Mouse (Mus musculus): ENCODE results near the gene Ttll6. TPM values are rescaled to one million over a fixed set of nuclear protein-coding genes. Genes with fewer than 3 reads are reported as not detected.

Ttll6 gene
- polyA plus RNA-seq, 1 experiment from 2014 or later: not detected

DNA sequence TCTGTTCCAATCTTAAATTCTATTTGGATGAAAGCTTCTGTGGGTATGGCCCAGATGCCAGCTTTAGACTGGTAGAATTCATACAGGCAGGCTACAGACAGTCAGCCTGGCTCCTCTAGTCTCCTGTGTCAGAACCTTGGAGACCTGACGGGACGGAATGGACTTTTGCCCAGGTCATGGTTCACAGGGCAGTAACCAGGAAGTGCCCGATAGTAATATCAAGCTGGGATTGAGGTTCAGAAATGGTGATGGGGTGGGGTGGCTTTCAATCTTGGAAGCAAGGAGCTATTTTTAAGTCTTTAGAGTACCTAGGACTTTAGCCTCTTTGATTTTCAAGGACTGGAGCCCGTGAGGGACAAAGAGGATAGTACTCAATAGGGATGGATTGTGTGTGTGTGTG, 53.7 kb downstream of the Ttll6 start:
- Histone ChIP-seq H3K27me3 (ENCODE audit: poor library complexity, severe bottlenecking) (peaks cover 100% of the 10 kb centered on the region), H3K27ac (no peak overlapping the region), H3K4me3 (no peak overlapping the region), H3K4me1 (peaks cover 5% of the 10 kb centered on the region), H3K9me3 (peaks cover 6% of the 10 kb centered on the region; the same call in 1 of the 2 replicates), H3K36me3 (replicated peaks) (no peaks in the 10 kb centered on the region)
- no peak for DNase-seq (ENCODE audit: extremely low spot score, low spot score)
- 19% methylated on average over 4 of the region's 4 CpGs for WGBS

DNA sequence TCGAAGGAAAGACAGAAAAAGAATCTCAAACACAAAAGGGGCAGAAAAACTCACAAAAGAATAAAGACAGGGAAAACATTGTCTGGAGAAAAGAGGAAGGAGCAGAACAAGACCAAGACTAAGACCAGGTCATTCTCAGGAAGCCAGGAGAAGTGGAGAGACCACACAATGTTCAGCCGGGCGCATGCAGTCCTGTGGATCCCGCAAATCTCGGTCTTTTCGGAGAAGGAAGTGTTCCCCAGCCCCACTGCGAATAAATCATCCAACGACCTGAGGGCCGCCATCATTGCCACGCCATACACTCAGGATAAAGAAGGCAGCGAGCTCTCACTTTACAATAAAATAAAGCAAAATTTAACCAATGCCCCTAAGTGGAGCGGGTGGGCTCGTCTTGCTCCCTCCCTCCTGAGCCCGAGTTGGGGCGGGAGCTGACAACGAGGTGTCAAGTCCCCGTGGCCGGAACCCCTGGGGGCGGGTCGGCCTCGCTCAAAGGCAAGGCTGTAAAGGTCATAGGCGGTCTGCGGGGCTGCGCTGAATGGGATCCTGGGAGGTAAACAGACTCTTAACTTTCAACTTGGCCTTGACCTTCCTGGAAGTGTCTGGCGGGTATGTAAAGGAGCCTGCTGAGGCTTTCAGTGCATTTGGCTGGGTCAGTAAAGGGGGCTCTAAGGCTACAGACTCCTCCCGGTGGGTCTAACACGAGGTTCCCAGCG, 56.4 kb downstream of the Ttll6 start:
- Histone ChIP-seq H3K4me3 (no peak overlapping the region), H3K9me3 (no peaks in the 10 kb centered on the region), H3K4me1 (peaks cover 13% of the 10 kb centered on the region), H3K36me3 (replicated peaks) (no peaks in the 10 kb centered on the region), H3K27me3 (ENCODE audit: poor library complexity, severe bottlenecking) (peaks cover 100% of the 10 kb centered on the region), H3K27ac (no peak overlapping the region)
- WGBS: 2% methylated on average over 28 of the region's 28 CpGs
- no peak for DNase-seq (ENCODE audit: extremely low spot score, low spot score)

DNA sequence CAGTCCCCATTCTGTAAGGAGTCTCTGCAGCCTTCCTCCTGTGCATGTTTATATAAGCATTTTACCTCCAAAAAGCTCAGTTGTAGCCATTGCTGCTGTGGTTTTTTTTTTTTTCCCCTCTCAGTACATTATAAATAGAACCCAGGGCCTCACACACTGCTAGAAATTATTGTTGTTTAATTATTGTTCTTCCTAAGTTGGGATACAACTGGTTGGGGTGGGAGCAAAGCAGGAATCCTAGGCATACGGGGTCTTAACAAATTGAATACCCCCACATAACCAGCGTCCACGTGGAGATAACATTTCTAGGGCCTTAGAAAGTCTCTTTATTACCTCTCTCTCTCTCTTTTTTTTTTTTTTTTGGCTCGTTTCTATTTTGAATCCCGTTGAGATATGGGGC, 57.5 kb downstream of the Ttll6 start:
- Histone ChIP-seq H3K27me3 (ENCODE audit: poor library complexity, severe bottlenecking) (peaks cover 100% of the 10 kb centered on the region), H3K9me3 (no peaks in the 10 kb centered on the region), H3K36me3 (replicated peaks) (no peaks in the 10 kb centered on the region), H3K4me3 (no peak overlapping the region), H3K4me1 (peaks cover 13% of the 10 kb centered on the region), H3K27ac (no peak overlapping the region)
- no peak for DNase-seq (ENCODE audit: extremely low spot score, low spot score)
- 4% methylated on average over 5 of the region's 5 CpGs for WGBS

DNA sequence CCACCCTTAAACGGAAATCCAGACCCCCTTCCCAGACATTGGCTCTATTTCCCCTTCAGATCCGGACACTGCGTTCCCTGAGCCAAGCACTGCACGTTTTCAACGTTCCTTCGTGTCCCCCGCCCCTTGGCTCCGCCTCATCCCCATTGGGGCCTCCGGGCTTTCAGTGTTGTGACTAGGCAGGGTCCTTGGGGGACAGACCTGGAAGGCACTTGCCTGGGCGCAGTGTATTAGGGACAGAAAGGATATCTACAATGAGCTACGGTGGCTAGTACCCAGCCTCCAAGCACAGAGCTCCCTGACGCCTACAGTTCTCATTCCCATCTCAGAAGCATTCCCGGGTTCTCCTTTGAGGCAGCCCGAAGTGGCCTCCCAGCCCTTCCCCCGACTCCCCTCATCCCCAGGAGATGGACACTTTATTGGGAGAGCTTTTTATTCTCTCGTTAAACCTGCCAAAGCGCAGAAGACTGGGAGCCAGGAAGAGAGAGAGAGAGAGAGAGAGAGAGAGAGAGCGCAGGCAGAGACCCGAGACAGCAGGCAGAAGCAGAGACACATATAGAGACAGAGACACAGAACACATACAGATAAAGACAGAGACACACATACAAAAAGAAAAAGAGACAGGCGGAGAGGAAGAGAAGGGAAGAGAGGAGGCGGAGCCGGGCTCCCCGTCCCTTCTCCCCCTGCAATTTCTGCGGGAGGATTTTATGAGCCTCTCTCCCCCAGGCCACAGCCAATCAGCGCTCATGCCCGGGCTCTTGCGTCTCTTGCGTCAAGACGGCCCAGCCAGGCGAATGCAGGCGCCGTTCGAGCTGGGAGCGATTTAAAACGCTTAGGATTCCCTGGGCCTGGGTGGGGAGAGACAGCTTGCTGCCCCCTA, 60.2 kb downstream of the Ttll6 start, which contains the start of gene Hoxb13:
Gene Hoxb13, plus strand, starts transcription at position 796 of the 880 bp plus-strand sequence.
- Histone ChIP-seq H3K4me3 (peak within 1 kb of the TSS; percentile 18; the same call in 1 of the 2 replicates), H3K36me3 (replicated peaks) (no peaks in the 10 kb centered on the region), H3K9me3 (no peaks in the 10 kb centered on the region), H3K27ac (no peak within 1 kb of the TSS), H3K4me1 (peaks cover 13% of the 10 kb centered on the region), H3K27me3 (ENCODE audit: poor library complexity, severe bottlenecking) (peaks cover 100% of the 10 kb centered on the region)
- DNase-seq (ENCODE audit: extremely low spot score, low spot score): peak; percentile 52
- WGBS: under 1% methylated on average over 35 of the region's 35 CpGs

DNA sequence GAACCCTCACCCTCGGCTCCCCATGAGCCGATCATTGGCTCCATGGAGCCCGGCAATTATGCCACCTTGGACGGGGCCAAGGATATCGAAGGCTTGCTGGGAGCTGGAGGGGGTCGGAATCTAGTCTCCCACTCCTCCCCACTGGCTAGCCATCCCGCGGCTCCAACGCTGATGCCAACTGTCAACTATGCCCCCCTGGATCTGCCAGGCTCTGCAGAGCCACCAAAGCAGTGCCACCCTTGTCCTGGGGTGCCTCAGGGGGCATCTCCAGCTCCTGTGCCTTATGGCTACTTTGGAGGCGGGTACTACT, 60.8 kb downstream of the Ttll6 start:
- Histone ChIP-seq H3K4me3 (peak overlapping the region; percentile 18; the same call in 1 of the 2 replicates), H3K4me1 (peaks cover 13% of the 10 kb centered on the region), H3K27ac (no peak overlapping the region), H3K27me3 (ENCODE audit: poor library complexity, severe bottlenecking) (peaks cover 100% of the 10 kb centered on the region), H3K36me3 (replicated peaks) (no peaks in the 10 kb centered on the region), H3K9me3 (no peaks in the 10 kb centered on the region)
- WGBS: under 1% methylated on average over 10 of the region's 10 CpGs
- DNase-seq (ENCODE audit: extremely low spot score, low spot score): no peak

DNA sequence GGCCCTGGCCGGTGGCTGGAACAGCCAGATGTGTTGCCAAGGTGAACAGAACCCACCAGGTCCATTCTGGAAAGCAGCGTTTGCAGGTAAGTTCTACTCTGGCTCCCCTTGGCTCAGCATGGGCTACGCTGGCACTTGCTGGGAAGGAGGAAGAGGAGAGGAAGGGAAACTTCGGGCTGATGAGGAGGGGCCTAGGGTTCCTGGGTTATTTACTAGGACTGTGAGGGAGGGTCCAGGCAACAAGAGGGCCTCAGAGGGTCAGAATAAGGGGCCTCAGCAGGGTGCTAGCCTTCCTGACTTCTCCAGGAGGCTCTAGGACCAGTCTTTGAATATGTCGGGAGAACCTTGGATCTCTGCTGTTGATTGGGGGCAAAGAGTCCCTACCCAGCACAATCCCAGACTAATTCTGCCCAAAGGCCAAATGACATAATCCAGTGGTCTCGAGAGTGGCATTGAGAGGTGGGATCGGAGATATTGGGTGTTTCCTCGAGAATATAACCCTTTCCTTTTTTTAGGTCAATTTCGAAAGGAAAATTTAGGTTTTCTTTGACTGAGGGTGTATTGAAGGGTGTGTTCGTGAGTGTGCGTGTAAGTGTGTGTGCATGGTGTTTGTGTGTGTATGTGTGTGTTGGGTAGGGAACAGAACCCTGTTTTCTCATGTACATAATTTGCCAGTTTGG, 61.5 kb downstream of the Ttll6 start:
- DNase-seq (ENCODE audit: extremely low spot score, low spot score): no peak
- Histone ChIP-seq H3K9me3 (no peaks in the 10 kb centered on the region), H3K36me3 (replicated peaks) (no peaks in the 10 kb centered on the region), H3K27ac (no peak overlapping the region), H3K4me1 (peaks cover 12% of the 10 kb centered on the region), H3K27me3 (ENCODE audit: poor library complexity, severe bottlenecking) (peaks cover 100% of the 10 kb centered on the region), H3K4me3 (no peak overlapping the region)
- WGBS: 9% methylated on average over 11 of the region's 11 CpGs

DNA sequence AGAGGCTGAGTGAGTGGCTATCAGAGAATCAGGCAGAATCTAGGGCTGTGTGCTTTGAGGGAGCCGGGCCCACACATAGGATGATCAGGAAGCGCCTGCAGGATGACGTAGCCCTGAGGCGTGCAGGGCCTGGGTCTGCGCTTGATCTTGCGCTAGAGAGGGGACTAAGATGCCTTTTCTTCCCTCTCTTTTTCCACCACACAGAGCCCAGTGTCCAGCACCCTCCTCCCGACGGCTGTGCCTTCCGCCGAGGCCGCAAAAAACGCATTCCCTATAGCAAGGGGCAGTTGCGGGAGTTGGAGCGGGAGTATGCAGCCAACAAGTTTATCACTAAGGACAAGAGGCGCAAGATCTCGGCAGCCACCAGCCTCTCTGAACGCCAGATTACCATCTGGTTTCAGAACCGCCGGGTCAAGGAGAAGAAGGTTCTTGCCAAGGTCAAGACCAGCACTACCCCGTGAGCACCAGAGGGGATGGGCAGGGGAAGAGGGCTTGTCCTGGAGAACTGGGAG, 62.2 kb downstream of the Ttll6 start:
- DNase-seq (ENCODE audit: extremely low spot score, low spot score): no peak
- peaks cover 100% of the 10 kb centered on the region for H3K27me3 ChIP-seq (ENCODE audit: poor library complexity, severe bottlenecking)
- no peaks in the 10 kb centered on the region for H3K9me3 ChIP-seq
- no peak overlapping the region for H3K4me3 ChIP-seq
- WGBS: 2% methylated on average over 20 of the region's 20 CpGs
- H3K36me3 ChIP-seq (replicated peaks): no peaks in the 10 kb centered on the region
- H3K27ac ChIP-seq: no peak overlapping the region
- H3K4me1 ChIP-seq: peaks cover 12% of the 10 kb centered on the region

DNA sequence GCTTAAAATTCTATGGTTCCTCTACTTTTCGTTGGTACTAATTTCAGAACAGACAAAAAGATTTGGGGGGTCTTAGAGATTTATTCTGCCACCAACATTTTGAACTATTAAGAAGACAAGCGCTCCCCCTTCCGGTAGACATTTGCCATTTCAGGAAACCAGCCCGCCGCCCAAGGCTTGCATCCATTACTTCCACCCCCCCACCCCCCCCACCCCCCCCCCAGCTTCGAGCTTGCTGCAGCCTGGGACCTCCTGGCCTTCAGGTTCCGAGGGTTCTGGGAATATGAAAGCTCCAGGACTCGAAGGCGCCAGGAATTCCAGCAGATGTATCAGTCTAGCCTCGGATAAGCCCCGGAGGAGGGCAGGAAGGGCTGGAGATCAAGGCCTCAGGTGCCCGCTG, 65.1 kb downstream of the Ttll6 start:
- DNase-seq (ENCODE audit: extremely low spot score, low spot score): no peak

DNA sequence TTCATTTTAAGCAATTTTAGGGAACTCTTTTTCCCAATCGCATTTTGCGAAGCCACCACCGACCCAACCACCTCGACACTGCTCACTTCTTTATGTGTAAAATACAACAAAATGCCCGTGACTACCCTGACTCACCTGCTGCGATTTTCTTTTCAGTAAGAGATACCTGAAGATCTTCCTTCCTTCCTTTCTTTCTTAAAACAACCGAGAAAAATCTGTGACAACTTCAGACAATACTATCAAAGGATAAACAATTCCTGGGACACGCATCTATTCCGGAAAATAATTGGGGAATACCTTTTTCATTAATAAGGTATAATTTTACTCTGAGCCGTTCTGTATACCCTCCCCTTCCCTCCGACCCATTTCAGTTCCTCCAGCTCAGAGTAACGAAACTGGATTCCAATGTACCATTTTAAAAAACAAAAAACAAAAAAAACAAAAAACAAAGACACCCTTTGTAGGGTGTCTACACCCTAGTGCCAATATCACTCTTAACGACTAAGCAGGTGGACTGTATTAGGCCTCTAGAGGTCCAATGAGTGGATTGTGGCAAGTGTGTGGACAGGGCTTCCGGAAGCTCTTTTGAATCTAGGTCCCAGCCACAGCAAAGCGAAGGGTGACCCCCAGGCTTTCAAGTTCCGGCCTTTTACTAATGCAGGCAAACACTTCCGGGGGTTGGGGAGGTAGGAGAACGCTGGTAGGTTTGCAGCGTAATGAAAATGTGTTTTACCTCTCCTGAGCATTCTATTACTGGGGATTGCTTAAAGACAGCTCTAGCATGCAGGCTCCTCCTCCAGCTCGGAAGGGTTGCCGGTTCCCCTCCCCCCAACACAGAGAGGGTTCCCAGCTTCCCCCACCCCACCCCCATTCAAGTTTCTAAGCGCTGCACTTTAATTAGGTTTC, 65.8 kb downstream of the Ttll6 start:
- no peak overlapping the region for H3K4me3 ChIP-seq
- peaks cover 11% of the 10 kb centered on the region for H3K4me1 ChIP-seq
- peaks cover 100% of the 10 kb centered on the region for H3K27me3 ChIP-seq (ENCODE audit: poor library complexity, severe bottlenecking)
- 2% methylated on average over 22 of the region's 22 CpGs for WGBS
- H3K27ac ChIP-seq: no peak overlapping the region
- H3K36me3 ChIP-seq (replicated peaks): no peaks in the 10 kb centered on the region
- no peaks in the 10 kb centered on the region for H3K9me3 ChIP-seq
- DNase-seq (ENCODE audit: extremely low spot score, low spot score): no peak

More for the DNA sequence above, 65.1 kb downstream of the Ttll6 start:
- no peak overlapping the region for H3K4me3 ChIP-seq
- no peaks in the 10 kb centered on the region for H3K9me3 ChIP-seq
- H3K27me3 ChIP-seq (ENCODE audit: poor library complexity, severe bottlenecking): peaks cover 100% of the 10 kb centered on the region
- no peaks in the 10 kb centered on the region for H3K36me3 ChIP-seq (replicated peaks)
- peaks cover 16% of the 10 kb centered on the region for H3K4me1 ChIP-seq
- H3K27ac ChIP-seq: no peak overlapping the region
- under 1% methylated on average over 12 of the region's 12 CpGs for WGBS

DNA sequence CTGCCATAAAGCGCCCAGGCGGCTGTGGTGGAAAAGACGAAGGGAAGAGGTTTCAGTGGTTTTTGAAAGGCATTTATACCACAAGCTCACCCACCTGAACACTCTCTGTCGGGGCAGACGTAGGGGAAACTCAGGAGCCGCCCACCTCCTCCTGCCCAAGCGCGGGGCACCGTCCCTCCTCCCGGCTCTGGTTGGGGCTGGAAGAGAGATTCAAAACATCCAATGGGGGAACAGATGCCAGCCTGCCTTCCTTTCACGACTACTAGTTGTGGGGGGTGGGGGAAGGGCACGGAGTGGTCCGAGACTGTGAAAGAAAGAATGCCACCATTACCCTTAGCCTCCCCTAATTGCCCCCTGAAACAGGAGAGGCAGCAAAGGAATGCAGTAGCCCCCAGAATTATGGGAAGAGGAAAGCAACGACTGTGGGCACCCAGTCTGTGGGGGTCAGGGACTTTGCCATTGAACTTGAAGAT, 66.6 kb downstream of the Ttll6 start:
- no peak for DNase-seq (ENCODE audit: extremely low spot score, low spot score)
- WGBS: under 1% methylated on average over 14 of the region's 14 CpGs
- H3K27ac ChIP-seq: no peak overlapping the region
- peaks cover 100% of the 10 kb centered on the region for H3K27me3 ChIP-seq (ENCODE audit: poor library complexity, severe bottlenecking)
- peaks cover 10% of the 10 kb centered on the region for H3K4me1 ChIP-seq
- H3K36me3 ChIP-seq (replicated peaks): no peaks in the 10 kb centered on the region
- no peaks in the 10 kb centered on the region for H3K9me3 ChIP-seq
- no peak overlapping the region for H3K4me3 ChIP-seq

DNA sequence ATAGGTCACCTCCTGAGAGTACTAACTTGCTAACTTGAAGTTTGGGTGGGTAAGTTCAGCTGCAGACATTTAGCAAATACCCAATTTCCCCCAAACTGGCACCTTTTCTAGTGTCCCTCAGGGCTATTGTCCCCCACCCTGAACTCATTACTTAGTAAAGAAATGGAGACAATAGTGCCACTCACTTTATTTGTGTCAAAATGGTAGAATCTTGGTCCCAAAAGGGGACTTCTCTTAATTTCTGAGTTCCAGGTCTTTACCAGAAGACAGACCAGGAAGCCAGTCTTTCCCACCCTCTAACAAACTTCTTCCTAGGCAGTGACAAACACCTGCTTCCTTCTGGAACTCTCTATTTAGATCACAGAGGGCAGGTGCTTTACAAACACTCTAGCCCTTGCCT, 68.2 kb downstream of the Ttll6 start:
- H3K4me1 ChIP-seq: peaks cover 10% of the 10 kb centered on the region
- peaks cover 100% of the 10 kb centered on the region for H3K27me3 ChIP-seq (ENCODE audit: poor library complexity, severe bottlenecking)
- H3K36me3 ChIP-seq (replicated peaks): no peaks in the 10 kb centered on the region
- H3K4me3 ChIP-seq: no peak overlapping the region
- DNase-seq (ENCODE audit: extremely low spot score, low spot score): no peak
- no peak overlapping the region for H3K27ac ChIP-seq
- H3K9me3 ChIP-seq: no peaks in the 10 kb centered on the region
